Mouse (Mus musculus) bone marrow, adult 2 months (tissue): ENCODE data around the gene Zfp319.

Source experiments
- CTCF ChIP-seq: fragments of 200-500 bp; IDR thresholded peaks from 2 replicates; pipeline ENCODE4 v1.5.1; 2011; ENCODE audit warnings: low read length, control low read depth; ENCODE audit not compliant: control insufficient read depth, insufficient read depth
- POLR2A ChIP-seq: fragments of 200-500 bp; IDR thresholded peaks from 2 replicates; pipeline ENCODE4 v1.6.1; 2011; ENCODE audit warnings: low read depth, mild to moderate bottlenecking, control low read depth, low read length, borderline replicate concordance; ENCODE audit not compliant: control insufficient read depth

DNA sequence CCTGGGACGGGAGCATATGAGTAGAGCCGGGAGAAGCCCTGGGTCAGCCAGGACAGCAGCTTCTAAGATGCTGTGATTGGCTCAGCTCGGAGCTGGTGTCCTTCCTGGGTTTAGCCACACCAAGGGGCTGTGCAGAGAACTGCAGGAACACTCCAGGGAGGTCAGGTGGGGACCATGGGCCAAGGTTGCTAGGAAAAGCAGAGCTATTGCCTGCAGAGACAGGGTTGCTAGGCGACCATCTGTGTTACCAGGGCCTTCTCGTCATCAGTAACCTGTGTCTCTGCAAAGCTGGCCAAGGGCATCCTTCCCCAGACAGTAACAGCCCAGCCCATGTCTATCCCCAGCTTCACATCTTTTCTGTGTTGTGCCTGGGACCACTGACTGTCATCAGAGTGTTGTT is 50.3 kb downstream of the Zfp319 start:
- TF ChIP-seq CTCF = no peak
- no peak for TF ChIP-seq POLR2A
